Mouse (Mus musculus): ENCODE measurements around the gene St7. TPM values are rescaled to one million over a fixed set of nuclear protein-coding genes. Genes with fewer than 3 reads are reported as not detected.

The St7 gene
- polyA plus RNA-seq, 1 experiment from 2014 or later, result 63.4 TPM

GRCm38 (mm10) chr6:17895562-17895961, 202.8 kb downstream of the St7 start:
- no peak overlapping the region for H3K27ac ChIP-seq
- no peak overlapping the region for H3K9ac ChIP-seq
- ATAC-seq (replicated peaks), result no peak
- 96% methylated on average over 3 of the region's 3 CpGs for WGBS
- no peaks in the 10 kb centered on the region for H3K9me3 ChIP-seq
- H3K27me3 ChIP-seq (replicated peaks), result no peaks in the 10 kb centered on the region
- peaks cover 9% of the 10 kb centered on the region; the same call in 1 of the 2 replicates for H3K36me3 ChIP-seq (replicated peaks)
- H3K4me3 ChIP-seq, result no peak overlapping the region
- no peak overlapping the region for H3K4me2 ChIP-seq
- H3K4me1 ChIP-seq, result no peaks in the 10 kb centered on the region

DNA sequence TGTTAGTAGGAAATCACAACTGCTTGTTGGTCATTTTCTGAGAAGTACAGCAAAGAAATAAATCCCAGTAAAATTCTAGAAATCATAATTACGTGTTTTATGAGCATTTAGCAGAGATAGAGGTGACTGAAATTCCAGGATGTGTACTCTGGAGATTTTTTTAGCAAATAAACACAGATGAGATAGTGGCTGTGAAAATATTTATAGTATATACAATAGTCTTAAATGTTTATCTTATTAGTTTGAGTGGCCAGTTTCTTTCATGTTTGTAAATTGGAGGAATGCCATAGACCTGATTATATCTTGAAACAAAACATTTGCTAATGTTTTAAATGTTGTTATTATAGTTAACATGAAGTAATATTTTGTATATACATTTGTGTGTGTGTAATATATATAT, 205.8 kb downstream of the St7 start:
- no peaks in the 10 kb centered on the region for H3K9me3 ChIP-seq
- H3K27me3 ChIP-seq (replicated peaks), result no peaks in the 10 kb centered on the region
- no peak overlapping the region for H3K27ac ChIP-seq
- ATAC-seq (replicated peaks), result no peak
- no peaks in the 10 kb centered on the region for H3K4me1 ChIP-seq
- H3K9ac ChIP-seq, result no peak overlapping the region
- H3K4me3 ChIP-seq, result no peak overlapping the region
- H3K4me2 ChIP-seq, result no peak overlapping the region
- WGBS, result 83% methylated on average over 1 of the region's 1 CpGs
- peaks cover 3% of the 10 kb centered on the region; the same call in 1 of the 2 replicates for H3K36me3 ChIP-seq (replicated peaks)

DNA sequence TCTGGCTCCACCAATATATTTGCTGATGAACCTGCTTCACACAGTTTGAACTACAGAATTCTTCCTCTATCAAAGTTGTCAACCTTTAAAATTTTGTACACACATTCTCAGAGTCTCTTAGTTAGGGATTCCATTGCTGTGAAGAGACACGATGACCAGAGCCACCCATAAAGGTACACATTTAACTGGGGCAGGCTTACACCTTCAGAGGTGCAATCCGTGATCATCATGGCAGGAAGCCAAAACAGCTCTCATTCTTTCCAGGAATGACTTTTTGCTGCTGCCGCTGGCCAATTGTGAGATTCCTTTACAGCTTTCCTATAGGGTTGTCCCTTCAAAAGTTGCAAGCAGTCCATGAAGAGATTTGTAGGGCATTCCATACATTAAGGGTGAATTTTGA, 210.6 kb downstream of the St7 start:
- H3K9me3 ChIP-seq, result no peaks in the 10 kb centered on the region
- H3K4me3 ChIP-seq, result no peak overlapping the region

GRCm38 (mm10) chr6:17905776-17906175, 213.0 kb downstream of the St7 start:
- 22% methylated on average over 3 of the region's 3 CpGs for WGBS
- ATAC-seq (replicated peaks), result 0 out of 2 replicates have a peak, but pooled peaks have one; percentile 32
- Histone ChIP-seq H3K9me3 (no peaks in the 10 kb centered on the region), H3K27me3 (replicated peaks) (no peaks in the 10 kb centered on the region), H3K4me3 (no peak overlapping the region), H3K36me3 (replicated peaks) (0 out of 2 replicates have a peak, but pooled peaks cover 4% of the 10 kb centered on the region), H3K27ac (no peak overlapping the region), H3K4me2 (no peak overlapping the region), H3K4me1 (peaks cover 10% of the 10 kb centered on the region; the same call in 1 of the 2 replicates), H3K9ac (no peak overlapping the region)

More for the DNA sequence above, 210.6 kb downstream of the St7 start:
- no peak for ATAC-seq (replicated peaks)
- no peaks in the 10 kb centered on the region for H3K36me3 ChIP-seq (replicated peaks)
- no peak overlapping the region for H3K27ac ChIP-seq
- WGBS, result 80% methylated on average over 3 of the region's 3 CpGs
- H3K4me2 ChIP-seq, result no peak overlapping the region
- no peaks in the 10 kb centered on the region for H3K27me3 ChIP-seq (replicated peaks)
- H3K9ac ChIP-seq, result no peak overlapping the region
- peaks cover 10% of the 10 kb centered on the region; the same call in 1 of the 2 replicates for H3K4me1 ChIP-seq

DNA sequence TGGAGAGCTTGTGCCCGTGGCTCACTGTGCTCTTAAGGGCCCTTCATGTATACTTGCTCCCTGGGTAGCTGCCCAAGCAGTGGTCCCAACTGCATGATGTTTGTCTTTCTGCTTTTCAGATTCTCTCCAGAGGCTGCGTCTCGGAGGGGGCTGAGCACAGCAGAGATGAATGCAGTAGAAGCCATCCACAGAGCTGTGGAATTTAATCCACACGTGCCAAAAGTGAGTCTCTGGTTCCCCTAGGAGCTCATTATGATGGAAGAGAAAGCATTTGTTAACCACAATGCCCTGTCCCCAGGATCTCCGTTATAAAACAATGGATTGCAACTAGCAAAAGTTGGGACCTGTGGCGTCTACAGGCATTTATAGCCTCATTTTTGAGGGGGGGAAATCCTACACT, 213.6 kb downstream of the St7 start:
- no peak overlapping the region for H3K4me3 ChIP-seq
- H3K27me3 ChIP-seq (replicated peaks), result no peaks in the 10 kb centered on the region
- no peak overlapping the region for H3K27ac ChIP-seq
- H3K4me1 ChIP-seq, result peaks cover 10% of the 10 kb centered on the region; the same call in 1 of the 2 replicates
- 4% methylated on average over 6 of the region's 6 CpGs for WGBS
- ATAC-seq (replicated peaks), result 0 out of 2 replicates have a peak, but pooled peaks have one; percentile 40
- H3K9ac ChIP-seq, result no peak overlapping the region
- 0 out of 2 replicates have a peak, but pooled peaks cover 4% of the 10 kb centered on the region for H3K36me3 ChIP-seq (replicated peaks)
- H3K4me2 ChIP-seq, result no peak overlapping the region
- no peaks in the 10 kb centered on the region for H3K9me3 ChIP-seq

DNA sequence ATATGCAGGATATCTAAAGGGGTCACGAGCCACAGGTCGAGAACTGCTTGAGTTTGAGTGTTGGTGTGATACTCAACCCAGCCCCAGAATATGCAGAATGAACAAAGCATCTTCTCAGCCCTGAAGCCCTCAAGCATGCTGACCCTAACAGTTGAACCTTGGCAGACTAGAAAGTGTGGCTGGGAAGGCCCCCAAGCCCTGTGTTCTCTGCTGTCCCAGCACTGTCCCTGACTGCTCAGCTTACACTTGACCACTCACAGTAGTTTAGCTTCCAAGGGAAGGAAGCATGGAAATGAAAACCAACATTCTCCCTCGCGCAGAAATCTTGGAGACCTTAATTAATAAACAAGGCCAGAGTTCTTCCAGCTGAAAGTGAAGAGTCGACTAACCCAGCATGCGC, 219.6 kb downstream of the St7 start:
- Histone ChIP-seq H3K9ac (no peak overlapping the region), H3K36me3 (replicated peaks) (0 out of 2 replicates have a peak, but pooled peaks cover 7% of the 10 kb centered on the region), H3K4me3 (no peak overlapping the region), H3K27me3 (replicated peaks) (no peaks in the 10 kb centered on the region), H3K9me3 (no peaks in the 10 kb centered on the region), H3K4me2 (no peak overlapping the region), H3K27ac (no peak overlapping the region), H3K4me1 (peaks cover 3% of the 10 kb centered on the region; the same call in 1 of the 2 replicates)
- WGBS, result 69% methylated on average over 6 of the region's 6 CpGs
- ATAC-seq (replicated peaks), result no peak; the same call in 1 of the 2 replicates

DNA sequence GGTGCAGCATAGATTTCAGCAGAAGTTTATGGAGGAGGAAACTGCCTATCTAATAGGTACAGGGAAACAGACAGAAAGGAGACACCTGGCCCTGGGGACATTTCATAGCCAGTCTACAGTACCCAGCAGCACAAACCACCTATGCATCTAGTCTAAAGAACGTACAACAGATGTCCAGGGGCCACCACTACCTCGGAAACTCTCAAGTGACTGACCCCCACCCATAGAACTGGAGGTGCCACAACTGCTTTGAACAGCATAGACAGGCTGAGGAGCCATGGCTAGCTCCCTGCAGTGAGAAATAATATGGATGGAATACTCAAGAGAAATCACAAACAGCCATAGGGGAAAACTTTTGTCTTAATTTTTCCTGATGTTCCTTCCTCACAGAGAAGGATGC, 220.1 kb downstream of the St7 start:
- Histone ChIP-seq H3K4me3 (no peak overlapping the region), H3K4me1 (peaks cover 3% of the 10 kb centered on the region; the same call in 1 of the 2 replicates), H3K4me2 (no peak overlapping the region), H3K9me3 (no peaks in the 10 kb centered on the region), H3K36me3 (replicated peaks) (0 out of 2 replicates have a peak, but pooled peaks cover 7% of the 10 kb centered on the region), H3K27me3 (replicated peaks) (no peaks in the 10 kb centered on the region), H3K27ac (no peak overlapping the region), H3K9ac (no peak overlapping the region)
- WGBS, result 55% methylated on average over 2 of the region's 2 CpGs
- ATAC-seq (replicated peaks), result 0 out of 2 replicates have a peak, but pooled peaks have one; percentile 16

DNA sequence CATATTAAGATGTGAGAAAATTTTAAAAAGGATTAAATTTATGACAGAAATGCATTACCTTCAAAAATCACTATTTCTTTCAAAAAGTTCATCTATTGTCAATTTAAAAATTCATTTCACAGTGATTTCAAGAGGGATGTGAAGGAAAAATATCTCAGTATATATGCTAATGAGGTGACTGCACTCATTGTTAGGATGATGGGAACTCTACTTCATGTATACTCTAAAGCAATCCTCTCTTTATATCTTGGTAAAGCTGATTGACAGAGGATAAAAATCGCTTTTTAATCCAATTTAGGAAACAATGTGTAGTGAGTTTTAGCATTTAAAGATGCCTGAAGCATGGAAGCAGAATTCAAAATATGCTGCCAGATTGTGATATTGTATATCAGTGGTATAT, 220.6 kb downstream of the St7 start:
- Histone ChIP-seq H3K27ac (no peak overlapping the region), H3K9me3 (no peaks in the 10 kb centered on the region), H3K9ac (no peak overlapping the region), H3K4me3 (no peak overlapping the region), H3K4me2 (no peak overlapping the region), H3K27me3 (replicated peaks) (no peaks in the 10 kb centered on the region), H3K4me1 (peaks cover 3% of the 10 kb centered on the region; the same call in 1 of the 2 replicates), H3K36me3 (replicated peaks) (0 out of 2 replicates have a peak, but pooled peaks cover 7% of the 10 kb centered on the region)
- WGBS, result 37% methylated on average over 1 of the region's 1 CpGs
- ATAC-seq (replicated peaks), result no peak

- H3K36me3 ChIP-seq (replicated peaks), result 0 out of 2 replicates have a peak, but pooled peaks cover 7% of the 10 kb centered on the region
- H3K4me1 ChIP-seq, result peaks cover 3% of the 10 kb centered on the region; the same call in 1 of the 2 replicates
- no peaks in the 10 kb centered on the region for H3K9me3 ChIP-seq
- no peak for ATAC-seq (replicated peaks)
- H3K4me2 ChIP-seq, result no peak overlapping the region
- no peak overlapping the region for H3K9ac ChIP-seq
- WGBS, result 89% methylated on average over 3 of the region's 3 CpGs
- H3K27ac ChIP-seq, result no peak overlapping the region
- H3K4me3 ChIP-seq, result no peak overlapping the region
- H3K27me3 ChIP-seq (replicated peaks), result no peaks in the 10 kb centered on the region
These were observed 221.6 kb downstream of the St7 start for GRCm38 (mm10) chr6:17914300-17914699.

- ATAC-seq (replicated peaks), result no peak
These were observed 224.5 kb downstream of the St7 start for GRCm38 (mm10) chr6:17917233-17917632.

DNA sequence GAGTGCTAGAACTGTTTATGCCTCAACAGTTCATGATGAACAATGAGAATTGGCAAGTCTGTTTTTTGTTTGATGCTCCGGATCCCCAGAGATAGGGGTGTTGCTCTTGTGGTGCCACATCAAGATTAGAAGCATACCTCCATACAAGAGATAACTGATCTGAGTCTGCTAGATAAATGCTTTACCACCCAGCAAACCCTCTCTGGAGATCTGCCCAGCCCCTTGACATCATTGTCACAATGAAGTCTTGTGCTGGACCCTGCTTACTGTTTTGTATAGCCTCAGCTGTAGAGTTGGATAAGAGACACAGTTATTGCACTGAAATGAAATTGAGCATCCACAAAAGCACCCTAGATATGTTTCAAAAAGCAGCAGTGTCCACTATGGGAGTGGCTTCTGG, 229.4 kb downstream of the St7 start:
- Histone ChIP-seq H3K36me3 (replicated peaks) (peaks cover 5% of the 10 kb centered on the region; the same call in 1 of the 2 replicates), H3K4me3 (no peak overlapping the region), H3K9me3 (no peaks in the 10 kb centered on the region), H3K9ac (no peak overlapping the region), H3K4me1 (no peaks in the 10 kb centered on the region), H3K27ac (no peak overlapping the region), H3K4me2 (no peak overlapping the region), H3K27me3 (replicated peaks) (no peaks in the 10 kb centered on the region)
- 90% methylated on average over 1 of the region's 1 CpGs for WGBS
- ATAC-seq (replicated peaks), result no peak

More at GRCm38 (mm10) chr6:17917233-17917632, 224.5 kb downstream of the St7 start:
- Histone ChIP-seq H3K27me3 (replicated peaks) (no peaks in the 10 kb centered on the region), H3K9me3 (no peaks in the 10 kb centered on the region), H3K4me2 (no peak overlapping the region), H3K9ac (no peak overlapping the region), H3K36me3 (replicated peaks) (0 out of 2 replicates have a peak, but pooled peaks cover 2% of the 10 kb centered on the region), H3K4me3 (no peak overlapping the region), H3K27ac (no peak overlapping the region), H3K4me1 (peaks cover 3% of the 10 kb centered on the region; the same call in 1 of the 2 replicates)
- 71% methylated on average over 4 of the region's 4 CpGs for WGBS

GRCm38 (mm10) chr6:17922967-17923366, 230.2 kb downstream of the St7 start:
- H3K4me1 ChIP-seq, result no peaks in the 10 kb centered on the region
- no peak overlapping the region for H3K9ac ChIP-seq
- H3K27me3 ChIP-seq (replicated peaks), result no peaks in the 10 kb centered on the region
- no peak overlapping the region for H3K27ac ChIP-seq
- 85% methylated on average over 3 of the region's 3 CpGs for WGBS
- no peak overlapping the region for H3K4me2 ChIP-seq
- H3K4me3 ChIP-seq, result no peak overlapping the region
- peaks cover 5% of the 10 kb centered on the region; the same call in 1 of the 2 replicates for H3K36me3 ChIP-seq (replicated peaks)
- no peaks in the 10 kb centered on the region for H3K9me3 ChIP-seq
- ATAC-seq (replicated peaks), result no peak

GRCm38 (mm10) chr6:17923370-17923769, 230.6 kb downstream of the St7 start:
- 81% methylated on average over 3 of the region's 3 CpGs for WGBS
- no peak overlapping the region for H3K4me3 ChIP-seq
- H3K36me3 ChIP-seq (replicated peaks), result peaks cover 5% of the 10 kb centered on the region; the same call in 1 of the 2 replicates
- H3K9ac ChIP-seq, result no peak overlapping the region
- no peak for ATAC-seq (replicated peaks)
- H3K9me3 ChIP-seq, result no peaks in the 10 kb centered on the region
- no peaks in the 10 kb centered on the region for H3K4me1 ChIP-seq
- no peak overlapping the region for H3K4me2 ChIP-seq
- H3K27ac ChIP-seq, result no peak overlapping the region
- no peaks in the 10 kb centered on the region for H3K27me3 ChIP-seq (replicated peaks)

Data from midbrain, embryonic 15.5 days (tissue).